Mouse (Mus musculus) thymus, adult 2 months (tissue): Measurements from ENCODE around the gene Ncbp1. TPM values are rescaled to one million over a fixed set of nuclear protein-coding genes. Genes with fewer than 3 reads are reported as not detected.

Experiments used
- DNase-seq: peaks from one replicate; pipeline ENCODE4 v3.0.0; 2021
- H3K27ac ChIP-seq: fragments of 200-500 bp; 2 replicates; pipeline ENCODE4 v1.5.1; 2012; ENCODE audit warnings: low read length, control low read depth; ENCODE audit not compliant: control insufficient read depth, insufficient read depth
- H3K27me3 ChIP-seq: fragments of 200-500 bp; 2 replicates; pipeline ENCODE4 v1.6.1; 2012; ENCODE audit warnings: mild to moderate bottlenecking, low read length, moderate library complexity, mixed read lengths; ENCODE audit not compliant: control insufficient read depth, insufficient read depth
- H3K36me3 ChIP-seq: fragments of 200-500 bp; 2 replicates; pipeline ENCODE4 v1.6.1; 2012; ENCODE audit warnings: mild to moderate bottlenecking, low read length, moderate library complexity; ENCODE audit not compliant: control insufficient read depth, insufficient read depth
- H3K4me1 ChIP-seq: fragments of 200-500 bp; replicated peaks from 2 replicates; pipeline ENCODE4 v1.6.1; 2012; ENCODE audit warnings: low read length; ENCODE audit not compliant: control insufficient read depth, insufficient read depth
- H3K4me3 ChIP-seq: fragments of 200-500 bp; 2 replicates; pipeline ENCODE4 v1.5.1; 2012; ENCODE audit warnings: mild to moderate bottlenecking, low read length, control low read depth, moderate library complexity; ENCODE audit not compliant: control insufficient read depth, insufficient read depth
- CTCF ChIP-seq: fragments of 200-500 bp; IDR thresholded peaks from 2 replicates; pipeline ENCODE4 v1.5.1; 2012; ENCODE audit warnings: mild to moderate bottlenecking, control low read depth, low read length, moderate library complexity, borderline replicate concordance; ENCODE audit not compliant: control insufficient read depth, poor library complexity, insufficient read depth; ENCODE audit errors: extremely low read depth
- POLR2A ChIP-seq: fragments of 200-500 bp; IDR thresholded peaks from 2 replicates; pipeline ENCODE4 v1.6.1; 2012; ENCODE audit warnings: mild to moderate bottlenecking, low read length, control low read depth, moderate library complexity; ENCODE audit not compliant: control insufficient read depth, poor library complexity, insufficient read depth; ENCODE audit errors: extremely low read depth
- WGBS: fragments of 180-500 bp; shearing (Covaris S2); methylation state at CpG from one replicate; pipeline ENCODE4 v1.1.7; 2018; 5-methylcytosine and 5-hydroxymethylcytosine counted together
- polyA plus RNA-seq: library from polyadenylated mRNA; depleted of rRNA; stranded (reverse); fragments of >200 nt; gene quantifications from 2 replicates; pipeline ENCODE4 v1.2.3, GENCODE M21; 2012

Gene Ncbp1
- polyA plus RNA-seq, 1 experiment = 53.3 TPM

- 95% methylated on average over 7 of the region's 7 CpGs for WGBS
- Histone ChIP-seq H3K4me1 (peaks cover 25% of the 10 kb centered on the region), H3K27me3 (no peaks in the 10 kb centered on the region; the same call in 1 of the 2 replicates), H3K27ac (no peak overlapping the region), H3K36me3 (no peaks in the 10 kb centered on the region), H3K4me3 (no peak overlapping the region)
- no peak for DNase-seq
- TF ChIP-seq POLR2A (no peak), CTCF (no peak)
Observed at GRCm38 (mm10) chr4:46096546-46096945, 41.9 kb upstream of the Ncbp1 start.

DNA sequence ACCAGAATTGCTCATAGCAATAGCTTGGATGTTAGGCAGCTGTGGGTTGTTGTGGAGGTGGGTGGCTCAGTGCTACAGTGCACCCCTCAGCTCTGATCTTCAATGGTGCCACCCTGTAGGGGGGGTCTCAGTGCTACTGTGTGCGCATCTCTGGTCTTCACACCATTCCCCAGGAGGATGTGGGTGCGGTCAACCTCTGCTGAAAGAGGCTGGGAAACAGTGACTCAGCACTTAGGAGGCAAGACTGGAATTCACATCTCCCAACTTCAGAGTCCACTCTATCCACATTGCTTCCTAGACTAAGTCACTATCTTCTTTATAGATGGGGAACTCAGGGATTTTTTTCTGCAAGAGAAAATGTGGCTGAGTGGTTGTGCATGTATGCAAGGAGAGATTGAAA lies 40.8 kb upstream of the Ncbp1 start:
- Histone ChIP-seq H3K4me3 (no peak overlapping the region), H3K27ac (no peak overlapping the region), H3K36me3 (no peaks in the 10 kb centered on the region), H3K27me3 (no peaks in the 10 kb centered on the region; the same call in 1 of the 2 replicates), H3K4me1 (peaks cover 25% of the 10 kb centered on the region)
- WGBS = 62% methylated on average over 2 of the region's 2 CpGs
- no peak for DNase-seq
- TF ChIP-seq POLR2A (no peak), CTCF (no peak)

DNA sequence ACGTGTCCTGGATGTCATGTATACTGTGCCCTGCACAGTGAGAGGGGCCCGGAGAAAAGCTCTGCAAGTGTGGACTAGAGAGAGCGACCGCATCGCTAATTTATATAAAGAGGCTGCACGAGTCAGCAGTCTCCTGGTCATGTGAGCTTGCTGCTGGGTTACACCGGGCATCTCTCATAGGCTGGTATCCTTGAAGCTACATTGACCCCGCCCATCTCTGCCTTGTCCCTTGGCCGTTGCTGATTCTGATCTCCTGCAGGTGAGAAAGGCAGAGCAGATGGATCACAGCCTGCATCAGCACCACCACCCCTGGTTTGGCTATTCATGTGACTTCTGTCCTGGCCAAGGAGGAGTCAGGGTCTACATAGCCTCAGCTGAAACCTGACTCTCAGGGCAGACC lies 39.3 kb upstream of the Ncbp1 start:
- H3K27me3 ChIP-seq = no peaks in the 10 kb centered on the region; the same call in 1 of the 2 replicates
- H3K4me3 ChIP-seq = no peak overlapping the region
- H3K4me1 ChIP-seq = peaks cover 25% of the 10 kb centered on the region
- TF ChIP-seq POLR2A = no peak
- 88% methylated on average over 9 of the region's 9 CpGs for WGBS
- H3K36me3 ChIP-seq = no peaks in the 10 kb centered on the region
- DNase-seq = no peak
- H3K27ac ChIP-seq = no peak overlapping the region

DNA sequence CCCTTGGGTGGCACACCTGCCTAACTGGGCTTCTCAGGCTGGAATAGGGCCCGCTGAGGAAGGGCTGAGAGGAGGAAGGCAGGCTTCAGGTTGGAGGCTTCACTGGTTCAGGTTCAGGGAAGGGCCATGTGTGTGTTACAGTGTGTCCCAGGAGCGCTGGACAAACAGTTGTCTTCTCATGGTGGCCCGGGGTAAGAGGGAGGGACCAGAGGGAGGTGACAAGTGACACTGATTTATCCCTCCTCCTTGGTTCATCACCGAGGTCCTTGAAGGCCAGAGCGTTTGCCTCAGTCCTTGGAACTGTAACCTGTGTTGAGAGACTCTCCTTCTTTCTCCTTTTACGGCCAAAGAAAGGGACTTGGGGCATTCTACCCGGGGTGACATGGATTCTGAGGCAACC lies 37.9 kb upstream of the Ncbp1 start:
- WGBS = 74% methylated on average over 7 of the region's 7 CpGs

DNA sequence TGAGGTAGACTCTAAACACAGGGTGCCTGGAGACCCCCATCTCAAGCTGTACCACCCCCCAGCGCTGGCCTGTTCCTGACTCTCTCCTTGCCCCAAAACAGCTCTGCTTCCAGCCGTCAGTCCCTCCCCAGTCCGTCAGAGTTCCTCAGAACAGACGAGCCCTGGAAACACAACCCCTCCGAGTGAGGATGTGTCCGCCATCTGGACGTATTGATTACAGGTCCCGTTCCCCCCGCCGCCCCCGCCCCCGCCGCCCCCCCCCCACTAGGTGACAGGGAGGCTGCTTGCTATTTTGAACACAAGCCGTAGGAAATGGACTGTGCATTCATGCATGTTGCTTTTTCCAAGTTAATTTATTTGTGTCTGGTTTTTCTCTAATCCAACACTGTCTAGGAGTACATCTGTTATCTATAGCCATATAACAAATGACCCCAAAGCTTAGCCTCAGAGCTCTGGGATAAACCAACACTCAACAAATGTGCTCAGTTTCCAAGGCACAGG lies 37.2 kb upstream of the Ncbp1 start:
- Histone ChIP-seq H3K4me1 (peaks cover 14% of the 10 kb centered on the region), H3K27ac (no peak overlapping the region), H3K4me3 (no peak overlapping the region), H3K27me3 (no peaks in the 10 kb centered on the region; the same call in 1 of the 2 replicates), H3K36me3 (no peaks in the 10 kb centered on the region)
- WGBS = 78% methylated on average over 14 of the region's 14 CpGs
- DNase-seq = no peak
- TF ChIP-seq CTCF (no peak), POLR2A (no peak)

More for the DNA sequence above, 37.9 kb upstream of the Ncbp1 start:
- Histone ChIP-seq H3K27me3 (no peaks in the 10 kb centered on the region; the same call in 1 of the 2 replicates), H3K4me3 (no peak overlapping the region), H3K4me1 (peaks cover 20% of the 10 kb centered on the region), H3K27ac (no peak overlapping the region), H3K36me3 (no peaks in the 10 kb centered on the region)
- no peak for TF ChIP-seq CTCF
- no peak for TF ChIP-seq POLR2A
- no peak for DNase-seq

GRCm38 (mm10) chr4:46102078-46102769 lies 36.2 kb upstream of the Ncbp1 start:
- TF ChIP-seq POLR2A (no peak), CTCF (no peak)
- Histone ChIP-seq H3K27ac (no peak overlapping the region), H3K4me1 (peaks cover 9% of the 10 kb centered on the region), H3K27me3 (no peaks in the 10 kb centered on the region), H3K36me3 (no peaks in the 10 kb centered on the region), H3K4me3 (no peak overlapping the region)
- DNase-seq = no peak
- 89% methylated on average over 10 of the region's 10 CpGs for WGBS
